Mouse (Mus musculus): ENCODE data around the gene Aicda.
"Not testable (repeated sequence)": the region's sequence is repeated elsewhere in the genome, so short reads cannot be mapped to it uniquely, and the experiment has no call there.

Aicda gene

DNA sequence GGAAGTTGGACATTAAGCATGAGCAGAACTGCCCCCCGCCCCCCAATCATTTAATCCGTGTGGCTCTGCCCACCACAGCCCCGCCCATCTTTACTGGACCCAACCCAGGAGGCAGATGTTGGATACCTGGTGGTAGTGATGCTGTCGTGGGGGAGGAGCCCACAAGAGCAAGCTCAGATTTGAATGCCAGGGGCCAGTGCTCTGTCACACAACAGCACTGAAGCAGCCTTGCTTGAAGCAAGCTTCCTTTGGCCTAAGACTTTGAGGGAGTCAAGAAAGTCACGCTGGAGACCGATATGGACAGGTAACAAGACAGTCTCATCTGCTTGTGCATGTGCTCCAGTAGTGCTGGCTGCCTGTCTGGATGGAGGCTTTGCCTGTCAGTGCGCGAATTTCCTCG, at the start of gene Aicda:
TSS of gene Aicda (plus strand) at position 196 of the 400 bp plus-strand sequence.
- no peak for DNase-seq

DNA sequence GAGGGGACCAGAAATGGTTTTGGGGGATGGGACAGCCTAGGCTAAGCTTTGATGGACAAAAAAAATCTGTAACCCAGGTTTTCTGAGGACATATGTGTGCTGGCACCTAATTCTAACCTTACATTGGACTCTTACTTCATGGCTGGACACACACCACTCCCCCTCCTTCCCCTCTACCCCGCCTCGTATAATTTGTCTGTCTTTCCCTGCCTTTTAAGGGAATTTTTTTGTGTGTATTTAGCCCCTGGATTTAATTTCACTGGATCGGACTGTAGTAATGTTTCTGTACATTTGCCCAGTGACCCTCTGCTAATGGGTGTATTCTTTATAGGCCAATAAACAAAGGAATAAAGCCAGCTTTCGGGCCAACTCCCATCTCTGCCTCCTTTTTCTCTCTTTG, 48.6 kb upstream of the Aicda start:
- no peak for DNase-seq

DNA sequence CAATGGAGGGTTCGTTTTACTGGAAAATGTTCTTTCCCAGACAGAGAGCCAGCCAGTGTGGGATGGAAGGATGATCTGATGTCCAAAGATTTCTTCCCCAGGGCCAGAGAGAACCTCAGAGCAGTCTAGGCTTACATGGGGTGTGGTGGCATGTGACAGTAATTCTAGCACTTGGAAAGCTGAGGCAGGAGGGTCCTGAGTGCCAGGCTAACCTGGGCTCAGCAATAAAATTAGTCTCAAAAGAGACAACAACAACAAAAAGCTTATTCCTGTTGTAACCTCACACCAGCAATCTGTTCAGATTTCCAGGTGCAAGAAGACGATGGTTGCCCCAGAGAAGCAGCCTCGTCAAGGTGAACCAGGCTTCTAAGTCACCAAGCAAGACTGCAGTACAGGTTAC, 48.1 kb upstream of the Aicda start, which contains the start of gene Mfap5:
TSS of gene Mfap5 (plus strand) at position 301 of the 400 bp plus-strand sequence.
- DNase-seq = no peak

DNA sequence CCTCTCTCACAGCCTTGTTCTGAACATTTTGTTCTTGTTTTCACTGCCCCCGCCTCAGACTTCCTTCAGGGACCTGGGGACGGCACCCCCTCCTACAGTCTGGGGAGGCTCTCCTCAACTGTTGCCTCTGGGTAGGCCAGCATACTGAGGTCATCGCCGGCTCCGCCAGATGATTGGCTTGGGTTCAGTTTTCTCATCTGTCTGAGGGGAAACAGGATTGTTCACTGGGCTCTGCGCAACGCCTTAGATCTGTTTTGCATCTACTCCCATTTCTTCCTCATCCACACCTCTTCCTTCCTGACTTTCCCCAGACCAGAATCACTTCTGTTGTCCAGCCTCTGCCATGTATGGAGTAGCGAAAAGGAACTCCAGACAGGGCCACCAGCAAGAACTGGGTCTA, 45.1 kb upstream of the Aicda start:
- no peak for DNase-seq

DNA sequence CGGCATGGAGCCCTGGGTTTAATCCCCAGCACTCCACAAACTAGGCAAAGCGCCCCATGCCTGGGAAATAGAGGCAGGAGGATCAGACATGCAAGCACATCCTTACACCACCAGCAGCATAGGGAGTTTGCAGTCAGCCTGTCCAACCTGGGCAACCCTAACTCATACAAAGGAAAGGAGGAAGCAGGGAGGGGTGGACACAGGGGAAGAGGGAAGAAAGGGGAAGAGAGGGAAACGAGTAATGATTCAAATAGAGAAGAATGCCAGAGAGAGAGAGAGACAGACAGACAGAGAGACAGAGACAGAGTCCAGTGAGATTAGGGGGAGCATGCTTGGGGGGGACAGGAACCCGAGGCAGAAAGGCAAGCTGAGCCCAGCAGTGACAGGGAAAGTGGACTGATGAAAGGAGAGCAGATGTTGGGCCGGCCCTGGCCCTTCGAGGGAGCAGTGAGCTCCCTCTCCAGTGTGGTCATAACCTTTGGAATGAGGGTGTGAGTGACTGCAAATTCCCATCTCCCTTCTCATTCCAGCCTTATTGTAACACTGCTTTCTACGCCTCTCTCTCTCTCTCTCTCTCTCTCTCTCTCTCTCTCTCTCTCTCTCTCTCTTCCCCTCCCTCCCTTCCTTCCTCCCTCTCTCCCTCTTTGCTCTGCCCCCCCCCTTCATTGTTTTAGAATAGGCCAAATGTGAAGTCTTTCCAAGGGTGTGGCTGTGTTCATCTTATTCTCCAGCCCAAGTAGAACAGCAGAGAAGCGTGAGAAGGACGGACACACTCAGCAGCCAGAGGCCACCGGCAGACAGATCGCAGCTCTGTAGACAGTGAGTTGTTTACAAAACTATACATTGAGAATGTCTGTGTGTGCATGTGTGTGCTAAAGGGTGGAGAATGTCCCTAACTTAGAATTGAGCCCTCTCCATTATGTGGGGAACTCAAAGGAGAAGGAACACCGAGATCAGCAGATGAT, 40.4 kb upstream of the Aicda start:
- DNase-seq = no peak

DNA sequence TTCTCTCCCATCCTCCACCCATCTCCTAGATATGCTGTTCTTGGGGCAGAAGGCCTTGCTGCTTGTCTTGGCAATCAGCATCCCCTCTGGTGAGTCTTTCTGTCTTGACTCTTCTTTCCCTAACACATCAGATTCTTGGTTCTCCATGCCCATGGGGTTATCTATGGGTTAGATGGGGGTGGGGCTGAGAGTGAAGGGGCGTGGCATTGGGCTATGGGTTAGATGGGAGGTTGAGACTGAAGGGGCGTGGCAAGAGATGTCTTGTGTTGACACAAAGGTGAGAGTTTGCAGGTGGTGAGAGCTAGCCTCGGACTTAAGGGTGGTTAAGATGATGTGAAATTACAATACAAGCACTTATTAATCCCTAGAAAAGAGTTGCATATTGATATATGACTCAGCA, 39.3 kb upstream of the Aicda start:
- no peak for DNase-seq

DNA sequence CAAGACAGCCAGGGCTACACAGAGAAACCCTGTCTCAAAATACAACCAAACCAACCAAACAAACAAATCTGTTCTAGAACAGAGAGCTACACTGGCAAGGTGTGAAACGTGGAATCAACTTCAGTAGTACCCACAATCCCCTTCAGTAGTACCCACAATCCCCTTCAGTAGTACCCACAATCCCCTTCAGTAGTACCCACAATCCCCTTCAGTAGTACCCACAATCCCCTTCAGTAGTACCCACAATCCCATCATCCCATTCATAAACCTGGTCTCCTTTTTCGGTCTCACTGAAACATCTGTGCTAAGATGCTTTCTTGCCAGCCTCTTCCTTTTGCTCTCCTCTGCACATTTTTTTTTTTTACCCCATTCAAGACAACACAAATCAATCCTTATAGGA, 37.8 kb upstream of the Aicda start:
- DNase-seq = not testable (repeated sequence)

DNA sequence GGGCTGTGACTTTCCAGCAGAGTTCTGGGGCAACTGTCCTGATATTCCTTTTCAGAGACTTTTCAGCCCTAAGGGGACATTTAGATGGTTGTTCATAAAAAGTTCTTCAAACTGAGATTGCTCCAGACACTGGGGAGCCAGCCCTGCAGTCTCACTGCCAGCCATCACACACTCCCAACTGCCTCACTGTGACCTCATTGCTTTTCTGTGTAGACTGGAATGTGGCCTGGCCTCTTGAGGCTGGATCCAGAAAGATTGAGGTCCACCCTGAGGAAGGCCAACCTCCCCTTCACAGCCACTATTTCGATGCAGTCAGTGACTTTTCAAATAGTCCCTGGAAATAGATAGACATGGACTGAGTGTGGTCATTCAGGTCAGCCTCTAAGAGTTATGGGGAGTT, 35.9 kb upstream of the Aicda start:
- no peak for DNase-seq

DNA sequence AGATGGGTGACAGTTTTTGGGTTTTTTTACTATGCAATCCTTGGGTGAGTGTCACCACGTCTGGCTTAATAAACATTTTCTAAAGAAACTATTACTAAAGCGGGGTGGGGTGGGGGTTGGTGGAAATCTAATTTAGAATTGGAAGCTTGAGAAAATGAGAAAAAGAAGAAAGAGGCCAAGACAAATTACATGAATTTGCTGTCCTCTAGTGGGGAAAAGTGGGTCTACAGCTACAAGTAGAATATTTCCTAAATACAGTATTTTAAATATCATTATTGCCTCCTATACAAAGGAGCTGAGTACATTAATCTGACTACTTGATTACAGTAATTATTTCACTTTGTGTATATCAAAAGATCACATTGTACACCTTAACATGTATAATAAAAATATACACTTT, 34.2 kb upstream of the Aicda start:
- no peak for DNase-seq

DNA sequence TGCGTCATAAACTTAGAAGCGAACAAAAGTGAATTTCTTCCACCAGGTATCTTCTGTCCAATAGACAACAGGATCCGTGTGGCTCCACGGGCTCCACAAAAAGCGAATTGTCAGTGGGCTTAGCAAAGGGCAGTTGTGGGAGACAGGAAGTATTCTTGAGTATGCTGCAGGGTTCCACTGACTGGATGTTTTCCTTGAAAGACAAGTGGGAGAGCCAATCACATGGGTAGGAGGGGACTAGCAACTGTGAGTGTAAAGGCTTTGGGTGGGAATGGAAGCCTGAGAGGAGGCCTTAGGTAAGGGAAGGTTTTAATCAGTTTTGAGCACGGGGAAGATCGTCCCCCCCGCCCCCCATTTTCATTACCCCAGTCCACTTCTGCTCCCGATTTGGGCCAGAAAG, 31.0 kb upstream of the Aicda start:
- no peak for DNase-seq

DNA sequence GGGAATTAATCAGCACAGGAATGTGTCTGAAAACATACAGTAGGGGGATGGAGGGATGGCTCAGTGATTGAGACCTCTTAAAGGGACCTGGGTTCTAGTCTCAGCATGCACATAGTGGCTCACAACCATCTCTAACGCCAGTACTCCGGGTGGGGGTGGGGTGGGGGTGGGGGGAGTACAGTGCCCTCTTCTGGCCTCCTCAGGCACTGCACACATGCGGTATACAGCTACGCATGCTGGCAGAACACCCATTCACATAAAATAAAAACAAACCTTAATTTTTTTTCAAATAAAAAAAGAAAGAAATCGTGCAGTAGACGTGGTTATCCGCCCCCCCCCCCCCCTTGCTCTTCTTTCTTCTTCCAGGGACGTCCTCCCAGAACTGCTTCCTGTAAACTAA, 30.3 kb upstream of the Aicda start:
- DNase-seq = no peak

DNA sequence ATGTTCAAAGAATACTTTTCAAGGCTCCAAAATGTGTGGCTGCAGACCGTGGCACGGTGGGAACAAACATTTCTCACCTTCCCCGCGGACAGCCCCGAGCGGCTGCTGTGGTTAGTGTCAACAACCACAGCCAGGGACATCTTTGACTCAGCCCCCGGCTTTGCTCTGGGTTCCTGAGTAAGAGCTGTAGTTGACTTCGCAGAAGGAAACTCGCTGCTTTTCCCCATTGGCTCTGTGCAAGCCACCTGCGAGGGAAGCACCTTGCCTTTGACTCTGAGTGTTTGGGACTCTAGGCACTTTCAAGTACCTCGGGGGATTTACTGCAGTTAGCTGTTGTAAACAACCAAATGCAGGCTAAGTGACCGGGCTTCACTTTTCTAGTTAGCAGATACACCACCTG, 26.0 kb upstream of the Aicda start:
- no peak for DNase-seq

DNA sequence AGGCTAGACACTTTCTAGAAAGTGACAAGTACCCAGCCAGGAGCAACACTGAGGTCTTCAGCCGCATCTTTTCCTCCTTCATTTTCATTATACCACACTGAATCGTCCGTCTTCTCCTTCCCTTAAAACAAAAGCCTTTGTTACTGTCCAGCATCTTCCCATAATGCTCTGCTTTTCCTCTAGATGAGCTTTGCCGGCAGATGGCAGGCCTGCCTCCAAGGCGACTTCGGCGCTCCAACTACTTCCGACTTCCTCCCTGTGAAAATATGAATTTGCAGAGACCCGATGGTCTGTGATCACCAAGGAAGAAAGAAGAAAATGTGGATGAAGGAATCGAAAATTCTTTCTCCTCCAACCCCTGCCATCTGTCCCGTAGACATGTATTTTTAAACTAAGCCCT, 25.5 kb upstream of the Aicda start:
- DNase-seq = no peak

DNA sequence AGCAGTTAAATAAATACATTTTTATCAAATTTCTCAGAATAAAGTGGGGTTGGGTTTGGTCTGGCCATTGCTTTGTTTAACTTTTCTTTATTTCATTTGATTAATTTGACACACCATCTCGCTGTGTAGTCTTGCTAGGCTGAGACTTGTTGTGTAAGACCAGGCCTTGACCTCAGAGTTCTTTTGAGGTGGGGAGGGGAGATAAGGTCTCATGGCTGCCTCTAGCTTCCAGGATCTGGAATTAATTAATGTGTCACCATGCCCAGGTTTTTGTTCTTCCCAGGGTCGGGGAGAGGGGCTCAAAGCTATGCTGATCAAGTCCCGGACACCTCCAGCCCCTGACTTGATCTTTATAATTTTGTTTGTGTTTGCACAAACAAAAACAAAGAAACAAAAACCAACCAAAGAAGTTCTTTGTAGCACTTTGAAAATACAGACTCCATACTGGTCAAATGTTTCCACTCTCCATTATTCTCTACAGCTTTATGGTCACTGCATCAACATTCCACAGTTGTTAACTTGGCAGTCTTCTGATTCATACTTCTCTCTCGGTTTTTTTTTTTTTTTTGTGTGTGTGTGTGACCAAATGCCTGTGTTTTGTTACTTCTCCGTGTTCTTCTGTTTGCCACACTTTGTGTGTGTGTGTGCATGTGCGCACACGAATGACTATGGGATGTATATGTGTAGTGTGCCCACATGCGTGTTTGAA, 22.0 kb upstream of the Aicda start:
- DNase-seq = no peak

DNA sequence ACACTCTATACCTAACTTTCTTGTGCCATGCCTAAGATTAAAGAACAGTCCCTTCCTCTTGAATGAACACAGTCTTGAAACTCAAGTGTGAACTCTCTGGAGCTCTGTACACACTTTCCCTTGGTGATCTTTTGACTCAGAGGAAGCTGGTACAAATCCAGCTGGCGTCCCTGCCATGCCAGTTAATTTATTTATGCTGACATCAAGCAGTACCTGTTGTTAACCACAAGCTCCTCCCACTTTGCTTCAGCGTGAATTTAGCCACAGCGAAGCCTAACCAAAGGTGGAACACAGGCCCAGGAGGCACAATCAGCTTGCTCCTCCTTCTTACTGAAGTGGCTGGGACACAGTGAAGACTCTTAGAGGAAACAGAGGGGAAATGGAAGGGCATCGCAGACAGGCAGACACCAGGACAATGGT, 20.7 kb upstream of the Aicda start:
- peak; percentile 90 for DNase-seq

DNA sequence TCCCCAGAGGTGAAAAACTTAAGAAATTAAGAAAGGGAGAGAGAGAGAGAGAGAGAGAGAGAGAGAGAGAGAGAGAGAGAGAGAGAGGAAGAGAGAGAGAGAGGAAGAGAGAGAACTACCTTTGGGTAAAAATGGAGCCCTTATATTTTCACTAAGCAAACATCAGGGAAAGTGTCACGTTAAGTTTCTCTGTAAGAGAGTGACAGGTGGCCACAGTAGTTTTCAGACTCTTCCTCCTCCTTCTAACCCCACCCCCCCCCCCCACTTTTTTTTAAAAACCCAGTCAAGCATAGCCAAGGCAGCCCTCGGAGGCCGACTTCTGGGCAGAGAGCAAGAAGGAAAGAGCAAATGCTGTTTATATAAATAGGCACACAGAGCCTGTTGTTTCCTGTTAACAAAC, 19.6 kb upstream of the Aicda start:
- DNase-seq = peak; percentile 8 to 20

DNA sequence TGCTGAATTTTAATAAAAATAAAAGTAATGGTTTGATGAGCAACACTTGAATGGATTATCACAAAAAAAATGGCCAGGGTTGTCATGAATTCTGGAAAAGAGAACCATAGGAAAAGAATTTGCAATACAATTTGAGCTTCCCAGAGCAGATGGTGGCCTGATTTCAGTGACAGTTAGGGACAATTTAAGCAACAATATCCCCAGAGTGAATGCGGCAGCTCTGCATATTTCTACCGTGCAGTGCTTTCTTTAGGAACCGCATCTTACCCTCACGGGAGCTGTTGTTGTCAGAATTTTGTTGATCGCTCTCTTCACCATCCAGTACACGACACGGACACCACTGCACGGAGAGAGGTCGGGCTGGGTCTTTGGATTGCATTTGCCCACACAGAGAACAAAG, 14.0 kb upstream of the Aicda start:
- DNase-seq = no peak

DNA sequence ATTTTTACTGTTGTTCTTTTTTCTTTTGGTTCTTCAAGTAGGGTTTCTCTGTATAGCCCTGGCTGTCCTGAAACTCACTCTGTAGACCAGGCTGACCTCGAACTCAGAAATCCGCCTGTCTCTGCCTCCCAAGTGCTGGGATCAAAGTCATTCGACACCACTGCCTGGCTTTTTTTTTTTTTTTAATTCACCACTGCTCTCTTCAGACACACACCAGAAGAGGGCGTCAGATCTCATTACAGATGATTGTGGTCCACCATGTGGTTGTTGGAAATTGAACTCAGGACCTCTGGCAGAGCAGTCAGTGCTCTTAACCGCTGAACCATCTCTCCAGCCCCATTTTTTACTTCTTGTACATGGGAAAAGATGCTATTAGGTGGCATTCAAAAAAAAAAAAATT, 11.1 kb upstream of the Aicda start:
- not testable (repeated sequence) for DNase-seq

DNA sequence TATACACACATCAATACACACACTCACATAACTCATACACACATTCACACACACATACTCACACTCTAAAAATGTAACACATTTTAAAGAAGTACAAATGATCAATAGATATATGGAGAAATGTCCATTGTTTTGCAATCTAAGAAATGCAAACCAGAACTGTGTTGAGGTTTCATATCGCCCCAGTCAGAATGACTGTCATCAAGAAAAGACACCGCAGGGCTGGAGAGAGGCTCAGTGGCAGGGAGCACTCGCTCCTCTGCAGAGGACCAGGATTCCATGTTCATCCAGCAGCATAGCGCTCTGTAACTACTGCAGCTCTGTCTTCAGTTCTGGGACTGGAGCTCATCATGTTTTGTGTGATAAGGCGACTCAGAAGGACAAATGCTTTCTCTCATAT, 10.0 kb upstream of the Aicda start:
- no peak for DNase-seq

DNA sequence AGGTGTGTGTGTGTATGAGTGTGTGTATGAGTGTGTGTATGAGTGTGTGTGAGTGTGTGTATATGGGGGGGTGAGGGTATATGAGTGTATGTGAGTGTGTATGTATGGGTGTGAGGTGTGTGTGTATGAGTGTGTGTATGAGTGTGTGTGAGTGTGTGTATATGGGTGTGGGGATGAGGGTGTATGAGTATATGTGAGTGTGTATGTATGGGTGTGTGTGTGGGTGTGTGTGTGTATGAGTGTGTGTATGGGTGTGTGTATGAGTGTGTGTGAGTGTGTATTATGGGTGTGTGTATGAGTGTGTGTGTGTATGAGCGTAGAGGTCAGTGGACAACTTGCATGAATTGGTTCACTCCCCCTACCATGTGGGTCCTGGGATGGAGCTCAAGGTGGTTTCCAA, 8.9 kb upstream of the Aicda start:
- no peak for DNase-seq

DNA sequence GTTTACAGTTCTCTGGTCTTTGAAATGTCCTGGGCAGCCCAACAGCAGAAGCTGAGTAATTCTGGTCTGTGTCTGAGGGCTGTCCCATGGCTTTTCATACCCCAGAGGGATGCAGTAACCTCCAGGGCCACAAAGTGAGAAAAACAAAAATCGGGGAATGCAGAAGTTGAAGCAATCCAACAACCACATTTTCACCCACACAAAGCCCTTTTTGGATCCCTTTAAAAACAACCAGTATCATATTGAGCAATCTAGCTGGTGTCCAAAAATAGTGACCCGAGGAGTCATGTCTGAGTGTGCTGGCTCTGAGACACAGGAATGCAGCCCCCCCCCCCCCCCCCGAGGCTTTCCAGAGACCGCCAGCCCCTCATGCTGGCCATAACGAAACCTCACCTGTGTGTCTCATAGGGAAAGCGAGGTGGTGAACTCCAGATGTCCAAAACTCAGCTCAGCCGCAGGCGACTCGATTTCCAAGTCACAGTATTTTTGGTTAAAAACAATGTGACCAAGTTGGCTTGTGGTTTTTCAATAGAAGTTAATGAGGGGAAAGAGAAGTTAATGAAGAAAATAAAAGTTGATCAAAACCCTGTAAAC, 8.2 kb upstream of the Aicda start:
- no peak for DNase-seq

DNA sequence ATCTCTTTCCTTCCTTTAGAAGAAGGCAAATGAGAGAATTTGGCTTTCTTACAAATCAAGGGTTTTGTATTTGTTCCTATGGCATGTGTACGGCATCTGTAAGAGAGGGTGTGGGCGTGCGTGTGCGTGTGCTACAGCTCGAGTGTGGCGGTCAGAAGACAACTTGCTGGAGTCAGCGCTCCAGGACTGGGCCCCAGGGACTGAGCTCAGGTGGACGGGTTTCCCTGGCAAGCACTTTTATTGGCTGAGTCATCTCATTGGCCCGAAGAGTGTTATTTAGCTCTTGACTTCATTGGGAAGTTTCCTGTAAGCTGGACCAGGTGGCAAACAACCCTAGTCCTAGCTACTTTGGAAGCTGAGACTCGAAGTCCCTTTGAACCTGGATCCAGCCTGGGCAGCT, 7.7 kb upstream of the Aicda start:
- DNase-seq = no peak

DNA sequence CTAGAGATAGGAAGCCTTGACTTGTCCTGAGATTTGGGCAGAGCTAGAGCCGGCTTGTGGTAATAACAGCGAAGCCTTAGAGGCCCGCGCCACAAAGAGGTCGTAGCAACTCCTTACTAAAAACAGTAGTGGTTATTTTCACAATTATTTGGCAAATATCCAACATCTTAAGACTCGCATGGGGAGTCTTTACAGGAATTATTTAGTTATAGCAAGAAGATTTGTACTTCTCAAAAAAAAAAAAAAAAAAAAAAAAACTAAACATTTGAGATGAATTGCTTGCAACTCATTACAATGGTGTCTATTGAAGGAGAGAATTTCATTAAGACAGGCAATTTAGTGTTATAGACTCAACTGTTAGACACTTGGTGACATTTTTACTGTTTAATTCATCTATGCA, 501 bp downstream of the Aicda start:
- DNase-seq = no peak

DNA sequence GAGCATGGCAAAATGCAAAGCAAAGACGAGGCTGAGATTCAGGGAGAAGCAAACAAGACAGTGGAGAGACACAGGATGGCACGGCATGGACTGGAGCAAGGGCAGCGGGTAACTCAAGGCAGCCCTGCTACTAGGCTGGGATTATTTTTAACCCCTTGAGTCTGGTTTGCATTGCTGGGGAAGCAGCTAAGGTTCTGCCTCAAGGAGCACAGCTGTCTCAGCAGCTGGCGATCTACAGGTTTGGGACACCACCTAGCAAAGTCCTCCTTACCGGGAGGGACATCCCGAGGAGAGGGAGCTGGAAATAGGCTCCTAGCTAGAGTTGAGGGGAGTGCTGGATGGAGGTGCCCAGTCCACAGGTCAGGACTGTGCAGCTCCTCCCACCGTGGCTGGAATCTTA, 1.7 kb downstream of the Aicda start:
- no peak for DNase-seq

Measured in kidney, adult 8-10 months (tissue).